Mouse (Mus musculus): ENCODE measurements at regions not wholly inside any gene's neighbourhood (a gene's known extent, or its start where the extent isn't known, plus 50 kb on each side); places are given as distances from the start of the nearest gene placed in this dataset.

GRCm38 (mm10) chr1:75905699-75906470 lies 359.8 kb downstream of the Slc4a3 start:
- TF ChIP-seq POLR2A (IDR thresholded peaks at IDR 0.05; ENCODE audit: extremely low read depth, insufficient read depth, low read length) (no peak), CTCF (IDR thresholded peaks at IDR 0.05; ENCODE audit: extremely low read depth, insufficient read depth, low read length) (no peak)
